ENCODE assay signal across 8 mouse cellular contexts in the genomic region with DNA sequence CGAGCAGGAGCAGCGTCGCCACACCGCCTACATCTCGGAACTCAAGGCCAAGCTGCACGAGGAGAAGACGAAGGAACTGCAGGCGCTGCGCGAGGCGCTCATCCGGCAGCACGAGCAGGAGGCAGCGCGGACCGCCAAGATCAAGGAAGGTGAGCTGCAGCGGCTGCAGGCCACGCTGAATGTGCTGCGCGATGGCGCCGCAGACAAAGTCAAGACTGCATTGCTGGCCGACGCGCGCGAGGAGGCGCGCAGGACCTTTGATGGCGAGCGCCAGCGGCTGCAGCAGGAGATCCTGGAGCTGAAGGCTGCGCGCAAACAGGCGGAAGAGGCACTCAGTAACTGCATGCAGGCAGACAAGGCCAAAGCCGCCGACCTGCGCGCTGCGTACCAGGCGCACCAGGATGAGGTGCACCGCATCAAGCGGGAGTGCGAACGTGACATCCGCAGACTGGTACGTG. TPM values are rescaled to one million over a fixed set of nuclear protein-coding genes. Genes with fewer than 3 reads are reported as not detected.
A peak's percentile ranks its signal among the peaks of the same experiment; 100 is the strongest.
DNase-seq lines count a peak whose midpoint lies in the region; ATAC-seq lines count a peak whose summit lies in the region.

No protein-coding gene starts in this region.

- peak overlapping the region; percentile 57 for H3K4me2 ChIP-seq in heart, embryonic 15.5 days
- H3K4me2 ChIP-seq in embryonic facial prominence, embryonic 15.5 days (replicated peaks): peak overlapping the region; percentile 49
- peak overlapping the region; percentile 45 for H3K4me2 ChIP-seq in limb, embryonic 15.5 days

- H3K36me3 ChIP-seq in heart, embryonic 15.5 days: no peaks in the 10 kb centered on the region
- no peaks in the 10 kb centered on the region for H3K36me3 ChIP-seq in embryonic facial prominence, embryonic 15.5 days
- H3K36me3 ChIP-seq in limb, embryonic 15.5 days: no peaks in the 10 kb centered on the region

- peaks cover 8% of the 10 kb centered on the region for H3K4me1 ChIP-seq in heart, embryonic 15.5 days (replicated peaks)
- H3K4me1 ChIP-seq in embryonic facial prominence, embryonic 15.5 days: peaks cover 9% of the 10 kb centered on the region
- peaks cover 7% of the 10 kb centered on the region for H3K4me1 ChIP-seq in limb, embryonic 15.5 days

- ATAC-seq in heart, embryonic 15.5 days (replicated peaks; ENCODE audit: insufficient number of reproducible peaks, insufficient read depth, low FRiP score, low read depth): no peak
- no peak for ATAC-seq in embryonic facial prominence, embryonic 15.5 days (ENCODE audit: insufficient number of reproducible peaks, low FRiP score, low TSS enrichment, low read depth)
- no peak for ATAC-seq in limb, embryonic 15.5 days (ENCODE audit: insufficient number of reproducible peaks, low FRiP score, low TSS enrichment, low read depth)
- no peak for ATAC-seq in megakaryocyte-erythroid progenitor cell, adult 5-6 weeks (replicated peaks; ENCODE audit: low FRiP score, low TSS enrichment, poor library complexity, severe bottlenecking)
- no peak for ATAC-seq in erythroblast, adult 5-6 weeks (replicated peaks; ENCODE audit: low FRiP score, poor library complexity, severe bottlenecking)

- WGBS in heart, embryonic 15.5 days: 3% methylated on average over 47 of the region's 47 CpGs
- under 1% methylated on average over 47 of the region's 47 CpGs for WGBS in embryonic facial prominence, embryonic 15.5 days
- WGBS in limb, embryonic 15.5 days: 1% methylated on average over 47 of the region's 47 CpGs

- peaks cover 61% of the 10 kb centered on the region for H3K27me3 ChIP-seq in heart, embryonic 15.5 days
- peaks cover 50% of the 10 kb centered on the region for H3K27me3 ChIP-seq in embryonic facial prominence, embryonic 15.5 days
- H3K27me3 ChIP-seq in limb, embryonic 15.5 days: peaks cover 48% of the 10 kb centered on the region

- H3K9ac ChIP-seq in heart, embryonic 15.5 days: no peak overlapping the region
- no peak overlapping the region for H3K9ac ChIP-seq in embryonic facial prominence, embryonic 15.5 days
- H3K9ac ChIP-seq in limb, embryonic 15.5 days: no peak overlapping the region

- no peaks in the 10 kb centered on the region for H3K9me3 ChIP-seq in heart, embryonic 15.5 days (replicated peaks)
- H3K9me3 ChIP-seq in embryonic facial prominence, embryonic 15.5 days (replicated peaks): no peaks in the 10 kb centered on the region
- no peaks in the 10 kb centered on the region for H3K9me3 ChIP-seq in limb, embryonic 15.5 days

- H3K27ac ChIP-seq in heart, embryonic 15.5 days: no peak overlapping the region
- H3K27ac ChIP-seq in embryonic facial prominence, embryonic 15.5 days (replicated peaks): no peak overlapping the region
- H3K27ac ChIP-seq in limb, embryonic 15.5 days: no peak overlapping the region

- H3K4me3 ChIP-seq in heart, embryonic 15.5 days: peak overlapping the region; percentile 35
- peak overlapping the region; percentile 31 for H3K4me3 ChIP-seq in embryonic facial prominence, embryonic 15.5 days (replicated peaks)
- peak overlapping the region; percentile 29 for H3K4me3 ChIP-seq in limb, embryonic 15.5 days

- DNase-seq in heart, postnatal 4 days: no peak
- peak; percentile 40 for DNase-seq in adrenal gland, postnatal 10 days
- DNase-seq in frontal cortex, adult 2 months (ENCODE audit: extremely low spot score in 1 of 2, low spot score in 1 of 2): no peak

RNA-seq across cellular contexts. Expression of a gene that starts 6.0 kb away (rescaled TPM):
- polyA plus RNA-seq in heart, embryonic 15.5 days (2015; fragmentation: Nextera tagmentation; extraction: Ambion mirVana): not detected in 2 replicates
- not detected for total RNA-seq in heart, postnatal 4 days (2021)
- under 1 TPM; 0.60 to 0.67 TPM for total RNA-seq in adrenal gland, postnatal 10 days (2021)
- polyA plus RNA-seq in embryonic facial prominence, embryonic 15.5 days (2015; fragmentation: Nextera tagmentation; extraction: Ambion mirVana): 0.03 TPM in 1 of 2 replicates, not detected in the other
- polyA plus RNA-seq in limb, embryonic 15.5 days (2015; fragmentation: Nextera tagmentation; extraction: Ambion mirVana): 0.05 and 0.12 TPM in 2 replicates
- 0.25 and 0.39 TPM in 2 replicates for total RNA-seq in megakaryocyte-erythroid progenitor cell, adult 5-6 weeks (2014; fragmentation: Nextera tagmentation)
- total RNA-seq in megakaryocyte-erythroid progenitor cell, adult 5-6 weeks (2017): 0.15 and 0.94 TPM in 2 replicates
- 13.7 and 15.6 TPM in 2 replicates for polyA plus RNA-seq in frontal cortex, adult 2 months (2012; rRNA removed)
- total RNA-seq in erythroblast, adult 5-6 weeks (2015; ENCODE audit: low replicate concordance): not detected in 2 replicates
- total RNA-seq in erythroblast, adult 5-6 weeks (2017; ENCODE audit: low replicate concordance): not detected in 2 replicates
